Mouse (Mus musculus): ENCODE measurements around the gene Vwa3b. TPM values are rescaled to one million over a fixed set of nuclear protein-coding genes. Genes with fewer than 3 reads are reported as not detected.

Vwa3b gene
- total RNA-seq, 2 experiments from 2014 or later = 0.11 to 0.15 TPM

GRCm38 (mm10) chr1:37056831-37057561 lies 30.6 kb downstream of the Vwa3b start:
- no peak for ATAC-seq (ENCODE audit: poor library complexity, severe bottlenecking)

GRCm38 (mm10) chr1:37060856-37061255 lies 34.5 kb downstream of the Vwa3b start:
- no peak for ATAC-seq (ENCODE audit: poor library complexity, severe bottlenecking)

GRCm38 (mm10) chr1:37063053-37063452 lies 36.7 kb downstream of the Vwa3b start:
- no peak for ATAC-seq (ENCODE audit: poor library complexity, severe bottlenecking)

- ATAC-seq (ENCODE audit: poor library complexity, severe bottlenecking) = no peak
Measured at GRCm38 (mm10) chr1:37063841-37064240, 37.4 kb downstream of the Vwa3b start.

- ATAC-seq (ENCODE audit: poor library complexity, severe bottlenecking) = no peak
Measured at GRCm38 (mm10) chr1:37065658-37066412, 39.4 kb downstream of the Vwa3b start.

- no peak for ATAC-seq (ENCODE audit: poor library complexity, severe bottlenecking)
Measured at GRCm38 (mm10) chr1:37075759-37076158, 49.4 kb downstream of the Vwa3b start.

GRCm38 (mm10) chr1:37077266-37077665 lies 50.9 kb downstream of the Vwa3b start:
- no peak for ATAC-seq (ENCODE audit: poor library complexity, severe bottlenecking)

GRCm38 (mm10) chr1:37077955-37078549 lies 51.7 kb downstream of the Vwa3b start:
- no peak for ATAC-seq (ENCODE audit: poor library complexity, severe bottlenecking)

- ATAC-seq (ENCODE audit: poor library complexity, severe bottlenecking) = no peak
Measured at GRCm38 (mm10) chr1:37080442-37080841, 54.0 kb downstream of the Vwa3b start.

- ATAC-seq (ENCODE audit: poor library complexity, severe bottlenecking) = no peak
Measured at GRCm38 (mm10) chr1:37081376-37082214, 55.2 kb downstream of the Vwa3b start.

GRCm38 (mm10) chr1:37082215-37082464 lies 55.7 kb downstream of the Vwa3b start:
- no peak for ATAC-seq (ENCODE audit: poor library complexity, severe bottlenecking)

- ATAC-seq (ENCODE audit: poor library complexity, severe bottlenecking) = no peak
Measured at GRCm38 (mm10) chr1:37084075-37084474, 57.7 kb downstream of the Vwa3b start.

- ATAC-seq (ENCODE audit: poor library complexity, severe bottlenecking) = no peak
Measured at GRCm38 (mm10) chr1:37085171-37085570, 58.8 kb downstream of the Vwa3b start.

GRCm38 (mm10) chr1:37089191-37089590 lies 62.8 kb downstream of the Vwa3b start:
- ATAC-seq (ENCODE audit: poor library complexity, severe bottlenecking) = no peak

- no peak for ATAC-seq (ENCODE audit: poor library complexity, severe bottlenecking)
Measured at GRCm38 (mm10) chr1:37097382-37098093, 71.1 kb downstream of the Vwa3b start.

GRCm38 (mm10) chr1:37098094-37098555 lies 71.7 kb downstream of the Vwa3b start:
- ATAC-seq (ENCODE audit: poor library complexity, severe bottlenecking) = no peak

- no peak for ATAC-seq (ENCODE audit: poor library complexity, severe bottlenecking)
Measured at GRCm38 (mm10) chr1:37100361-37100760, 74.0 kb downstream of the Vwa3b start.

- ATAC-seq (ENCODE audit: poor library complexity, severe bottlenecking) = no peak
Measured at GRCm38 (mm10) chr1:37101016-37101415, 74.6 kb downstream of the Vwa3b start.

GRCm38 (mm10) chr1:37101717-37102116 lies 75.3 kb downstream of the Vwa3b start:
- no peak for ATAC-seq (ENCODE audit: poor library complexity, severe bottlenecking)

- no peak for ATAC-seq (ENCODE audit: poor library complexity, severe bottlenecking)
Measured at GRCm38 (mm10) chr1:37105194-37105593, 78.8 kb downstream of the Vwa3b start.

All from megakaryocyte, adult 5-6 weeks (primary cell).